Mouse (Mus musculus) monocyte, adult 5-6 weeks (primary cell): ENCODE measurements around the gene Slc8a2. TPM values are rescaled to one million over a fixed set of nuclear protein-coding genes. Genes with fewer than 3 reads are reported as not detected.

Experiments used
- ATAC-seq: fragments of 153-309, 156-312 bp; replicated peaks from 2 replicates; pipeline ENCODE4 v1.8.0; 2017; ENCODE audit warnings: mild to moderate bottlenecking; ENCODE audit not compliant: low TSS enrichment, insufficient number of reproducible peaks, severe bottlenecking, poor library complexity, low FRiP score
- total RNA-seq: library from RNA; stranded (forward); fragments of 200-1000, 200-491, 200-594 nt; gene quantifications from 3 replicates; pipeline ENCODE4 v1.2.3, GENCODE M21; 2017

Slc8a2 gene
- total RNA-seq, 1 experiment from 2014 or later, result not detected

GRCm38 (mm10) chr7:16156105-16156714, 26.6 kb downstream of the Slc8a2 start:
- no peak for ATAC-seq

GRCm38 (mm10) chr7:16158735-16159134, 29.1 kb downstream of the Slc8a2 start:
- no peak for ATAC-seq

- ATAC-seq, result peak; percentile 51; the same call in 1 of the 2 replicates
Measured at GRCm38 (mm10) chr7:16160702-16161101, 31.1 kb downstream of the Slc8a2 start.

GRCm38 (mm10) chr7:16161302-16161701, 31.7 kb downstream of the Slc8a2 start:
- ATAC-seq, result no peak

- no peak for ATAC-seq
Measured at GRCm38 (mm10) chr7:16162036-16162435, 32.4 kb downstream of the Slc8a2 start.

- no peak for ATAC-seq
Measured at GRCm38 (mm10) chr7:16172141-16172581, 42.5 kb downstream of the Slc8a2 start.

- no peak for ATAC-seq
Measured at GRCm38 (mm10) chr7:16172586-16173140, 43.0 kb downstream of the Slc8a2 start.

GRCm38 (mm10) chr7:16173146-16173545, 43.5 kb downstream of the Slc8a2 start:
- ATAC-seq, result 0 out of 2 replicates have a peak, but pooled peaks have one; percentile 14

GRCm38 (mm10) chr7:16174597-16175541, 45.2 kb downstream of the Slc8a2 start, which contains the start of gene Meis3:
Meis3 (plus strand) TSS chr7:16175090.
- ATAC-seq, result no peak

- ATAC-seq, result no peak
Measured at GRCm38 (mm10) chr7:16175542-16175931, 45.9 kb downstream of the Slc8a2 start.

GRCm38 (mm10) chr7:16178114-16178513, 48.5 kb downstream of the Slc8a2 start:
- no peak for ATAC-seq

- 0 out of 2 replicates have a peak, but pooled peaks have one; percentile 36 for ATAC-seq
Measured at GRCm38 (mm10) chr7:16183663-16184062, 54.0 kb downstream of the Slc8a2 start.

- ATAC-seq, result no peak
Measured at GRCm38 (mm10) chr7:16187494-16187893, 57.9 kb downstream of the Slc8a2 start.

- peak; percentile 50 for ATAC-seq
Measured at GRCm38 (mm10) chr7:16192315-16192714, 62.7 kb downstream of the Slc8a2 start.

- ATAC-seq, result no peak
Measured at GRCm38 (mm10) chr7:16193702-16194101, 64.1 kb downstream of the Slc8a2 start.

GRCm38 (mm10) chr7:16196616-16197015, 67.0 kb downstream of the Slc8a2 start:
- ATAC-seq, result no peak

GRCm38 (mm10) chr7:16197166-16197565, 67.5 kb downstream of the Slc8a2 start:
- no peak for ATAC-seq

GRCm38 (mm10) chr7:16198540-16198939, 68.9 kb downstream of the Slc8a2 start:
- no peak for ATAC-seq

- no peak for ATAC-seq
Measured at GRCm38 (mm10) chr7:16201136-16201535, 71.5 kb downstream of the Slc8a2 start.
